9 mouse cellular contexts compared by ENCODE assay signal in genomic region chr10:24797246-24797645, GRCm38 (mm10). TPM values are rescaled to one million over a fixed set of nuclear protein-coding genes. Genes with fewer than 3 reads are reported as not detected.
A peak's percentile ranks its signal among the peaks of the same experiment; 100 is the strongest.
DNase-seq lines count a peak whose midpoint lies in the region; ATAC-seq and TF ChIP-seq lines count a peak whose summit lies in the region.
"Had no signal": no experiment of that assay in that cellular context is flagged by ENCODE, and none has a peak within 500 bp of the region (broad histone marks: within the 10 kb centered on the region; RNA-seq: fewer than 3 reads in every experiment).

No protein-coding gene starts in this region.

- TF ChIP-seq CTCF in cortical plate, adult 2 months (IDR thresholded peaks at IDR 0.05; ENCODE audit: extremely low read depth, insufficient read depth, low read length): peak; percentile 81
- peak; percentile 91 for TF ChIP-seq CTCF in hindbrain, postnatal 0 days (IDR thresholded peaks at IDR 0.05; ENCODE audit: low read depth)
- peak; percentile 73 for TF ChIP-seq CTCF in liver, adult 2 months (IDR thresholded peaks at IDR 0.05; ENCODE audit: low read depth, low read length)

- no peaks in the 10 kb centered on the region for H3K27me3 ChIP-seq in hindbrain, postnatal 0 days (ENCODE audit: insufficient read depth, low read length)
- no peaks in the 10 kb centered on the region for H3K27me3 ChIP-seq in liver, adult 2 months (ENCODE audit: control insufficient read depth, insufficient read depth, low read length)

- 55% methylated on average over 5 of the region's 5 CpGs for WGBS in hindbrain, postnatal 0 days
- WGBS in liver, adult 2 months: 55% methylated on average over 5 of the region's 5 CpGs

- no peaks in the 10 kb centered on the region for H3K79me2 ChIP-seq in liver, adult 2 months (ENCODE audit: control insufficient read depth, insufficient read depth, low read length)

- no peak overlapping the region for H3K4me2 ChIP-seq in hindbrain, postnatal 0 days (ENCODE audit: low read depth, low read length)

- H3K36me3 ChIP-seq in hindbrain, postnatal 0 days (ENCODE audit: insufficient read depth, low read length): no peaks in the 10 kb centered on the region
- H3K36me3 ChIP-seq in liver, adult 2 months (ENCODE audit: control insufficient read depth, insufficient read depth, low read length): peaks cover 43% of the 10 kb centered on the region

- DNase-seq in layer of hippocampus, adult 11-12 months (ENCODE audit: low spot score): peak; percentile 57
- DNase-seq in layer of hippocampus, adult 9-10 months (ENCODE audit: low spot score): no peak
- peak; percentile 83 for DNase-seq in hindbrain, postnatal 0 days (ENCODE audit: low spot score)
- peak; percentile 43 for DNase-seq in liver, adult 2 months (ENCODE audit: extremely low read depth, low read depth, low spot score)
- DNase-seq in retina, postnatal 1 day: peak; percentile 68
- DNase-seq in thymus, postnatal 14 days: peak; percentile 82

- H3K4me3 ChIP-seq in cortical plate, adult 2 months (ENCODE audit: insufficient read depth, low read length): no peak overlapping the region
- H3K4me3 ChIP-seq in hindbrain, postnatal 0 days (ENCODE audit: low read length): no peak overlapping the region
- H3K4me3 ChIP-seq in liver, adult 2 months (ENCODE audit: insufficient read depth, low read depth, low read length): no peak overlapping the region
- H3K4me3 ChIP-seq: myocyte had no signal

- H3K27ac ChIP-seq in cortical plate, adult 2 months (ENCODE audit: insufficient read depth, low read length): no peak overlapping the region
- no peak overlapping the region for H3K27ac ChIP-seq in hindbrain, postnatal 0 days
- no peak overlapping the region for H3K27ac ChIP-seq in liver, adult 2 months (replicated peaks; ENCODE audit: insufficient read depth, low read depth, low read length)

- no peak for TF ChIP-seq POLR2A in cortical plate, adult 2 months (IDR thresholded peaks at IDR 0.05; ENCODE audit: extremely low read depth, insufficient read depth, low read length)
- no peak for TF ChIP-seq POLR2A in liver, adult 2 months (IDR thresholded peaks at IDR 0.05; ENCODE audit: extremely low read depth, insufficient read depth, low read length)

- H3K9me3 ChIP-seq in hindbrain, postnatal 0 days (ENCODE audit: low read length): no peaks in the 10 kb centered on the region

- no peak overlapping the region for H3K9ac ChIP-seq in hindbrain, postnatal 0 days (replicated peaks; ENCODE audit: low read length)
- no peak overlapping the region for H3K9ac ChIP-seq in liver, adult 2 months (ENCODE audit: low read depth, low read length)

- peak; percentile 65 for ATAC-seq in activated CD4-positive, CD25-positive, alpha-beta regulatory T cell, adult 4 months
- no peak for ATAC-seq in hindbrain, postnatal 0 days

- H3K4me1 ChIP-seq in cortical plate, adult 2 months (ENCODE audit: control insufficient read depth, insufficient read depth, low read length): no peaks in the 10 kb centered on the region
- H3K4me1 ChIP-seq in hindbrain, postnatal 0 days (ENCODE audit: insufficient read depth, low read length): no peaks in the 10 kb centered on the region
- H3K4me1 ChIP-seq in liver, adult 2 months (ENCODE audit: control insufficient read depth, insufficient read depth, low read length): no peaks in the 10 kb centered on the region

RNA-seq across cellular contexts. Expression of gene Enpp3, which starts 45.4 kb away (rescaled TPM):
- under 1 TPM in 1 of 2 experiments, not detected in 1; 0.08 TPM for polyA plus RNA-seq in activated CD4-positive, CD25-positive, alpha-beta regulatory T cell, adult 4 months (2017; shearing (Covaris generic))
- 0.30 and 0.61 TPM in 2 replicates for polyA plus RNA-seq in cortical plate, adult 2 months (2012; rRNA removed)
- 0.68 and 4.0 TPM in 2 replicates for total RNA-seq in hindbrain, postnatal 0 days (2014; rRNA removed)
- polyA plus RNA-seq in hindbrain, postnatal 0 days (2015; fragmentation: Nextera tagmentation; extraction: Ambion mirVana): 1.5 and 1.7 TPM in 2 replicates
- 39.7 and 60.6 TPM in 2 replicates for total RNA-seq in liver, adult 2 months (2014; rRNA removed)
- polyA plus RNA-seq in liver, adult 2 months (2012; rRNA removed): 11.4 and 12.4 TPM in 2 replicates
